Mouse (Mus musculus) forelimb bud, embryonic 11.5 days (tissue): ENCODE results near the gene Rnaseh2c.
A peak's percentile ranks its signal among the peaks of the same experiment; 100 is the strongest.

Experiments used
- DNase-seq: peaks from one replicate; pipeline ENCODE4 v3.0.0-alpha.2; 2012; ENCODE audit warnings: low read depth, low spot score

Rnaseh2c gene

DNA sequence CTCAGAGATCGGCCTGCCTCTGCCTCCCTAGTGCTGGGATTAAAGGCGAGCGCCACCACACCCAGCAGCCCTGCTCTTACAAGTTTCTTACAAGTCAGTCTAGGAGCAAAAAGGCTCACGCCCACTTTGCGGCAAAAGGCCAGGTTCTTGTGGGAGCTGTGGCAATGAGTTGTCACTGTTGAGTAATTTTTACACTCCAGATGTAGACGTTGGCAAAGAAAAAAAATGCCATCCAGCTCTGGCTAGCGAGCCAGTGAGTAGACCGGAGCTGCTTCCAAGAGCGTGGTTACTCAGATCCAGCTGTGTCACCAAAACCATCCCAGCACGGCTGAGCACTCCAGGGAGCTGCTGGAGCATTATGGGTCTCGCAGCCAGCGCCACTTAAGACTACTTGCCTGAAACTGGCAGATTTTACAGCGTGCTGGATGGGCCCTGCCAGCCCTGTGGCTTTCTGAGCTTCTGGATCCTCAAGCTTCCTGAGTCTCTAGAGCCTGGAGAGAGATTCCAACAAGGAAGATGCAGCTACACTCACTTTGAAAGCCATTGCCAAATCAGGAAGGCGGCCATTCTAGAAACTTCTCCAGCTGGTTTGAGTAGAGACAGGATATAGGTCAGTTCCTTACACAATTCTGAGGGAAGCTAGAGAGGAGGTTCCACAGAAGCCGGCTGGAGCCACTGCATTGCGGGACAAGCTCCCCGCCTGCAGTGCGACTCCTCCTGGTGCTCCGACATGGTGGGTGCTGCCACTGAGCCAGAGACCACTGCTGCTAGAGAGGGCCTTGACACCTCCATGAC is 29.1 kb upstream of the Rnaseh2c start:
- DNase-seq: no peak

DNA sequence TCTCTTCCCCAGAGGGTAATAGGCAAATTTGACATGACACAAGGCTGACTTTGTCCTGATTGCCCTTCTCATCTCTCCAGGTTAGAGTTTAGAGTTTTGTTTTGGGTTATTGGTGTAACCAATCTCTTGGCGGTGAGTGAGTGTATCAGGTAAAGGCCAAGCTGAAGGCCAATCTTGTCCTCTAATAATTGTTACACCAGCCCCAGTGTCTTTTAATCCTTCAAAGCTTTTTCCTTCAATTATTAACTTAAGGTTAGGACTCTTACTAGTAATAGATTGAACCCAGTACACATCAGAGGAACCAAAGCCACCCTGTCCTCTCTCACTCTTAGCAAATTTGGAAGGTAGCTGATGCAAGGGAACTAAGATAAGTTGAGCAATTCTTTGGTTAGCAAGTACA is 26.3 kb upstream of the Rnaseh2c start:
- DNase-seq: no peak

DNA sequence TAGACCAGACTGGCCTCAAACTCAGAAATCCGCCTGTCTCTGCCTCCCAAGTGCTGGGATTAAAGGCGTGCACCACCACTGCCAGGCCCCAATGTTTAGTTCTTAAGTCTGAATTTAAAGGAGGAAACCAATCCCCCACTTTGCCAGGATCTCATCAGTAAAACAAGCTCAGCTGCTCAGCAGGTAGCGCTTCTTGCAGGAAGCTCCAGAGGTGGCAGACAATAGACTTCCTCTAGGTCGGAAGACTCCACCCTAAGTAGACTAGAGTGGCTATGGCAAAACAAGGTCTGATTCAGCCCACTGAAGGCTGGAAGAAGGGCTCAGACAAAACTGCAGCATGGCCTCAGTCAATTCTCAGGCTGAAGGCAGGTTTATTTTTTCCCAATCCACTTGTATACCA is 21.7 kb upstream of the Rnaseh2c start:
- no peak for DNase-seq

DNA sequence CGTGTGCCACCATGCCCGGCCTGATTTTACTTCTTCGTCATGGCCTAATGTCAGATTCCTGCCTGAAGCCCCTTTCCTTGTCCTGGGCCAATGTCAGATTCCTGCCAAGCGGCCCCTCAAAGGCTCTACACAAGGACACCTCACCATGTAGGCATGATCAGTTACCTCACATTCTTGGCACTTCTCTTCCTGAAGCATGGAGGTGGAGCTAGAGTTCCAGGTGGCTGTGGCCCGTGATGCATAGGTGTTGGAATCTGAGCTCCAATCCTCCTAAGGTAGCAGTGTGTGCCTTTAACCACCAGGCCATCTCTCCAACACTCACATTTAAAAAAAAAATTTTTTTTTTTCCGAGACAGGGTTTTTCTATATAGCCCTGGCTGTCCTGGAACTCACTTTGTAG is 20.9 kb upstream of the Rnaseh2c start:
- DNase-seq: no peak

DNA sequence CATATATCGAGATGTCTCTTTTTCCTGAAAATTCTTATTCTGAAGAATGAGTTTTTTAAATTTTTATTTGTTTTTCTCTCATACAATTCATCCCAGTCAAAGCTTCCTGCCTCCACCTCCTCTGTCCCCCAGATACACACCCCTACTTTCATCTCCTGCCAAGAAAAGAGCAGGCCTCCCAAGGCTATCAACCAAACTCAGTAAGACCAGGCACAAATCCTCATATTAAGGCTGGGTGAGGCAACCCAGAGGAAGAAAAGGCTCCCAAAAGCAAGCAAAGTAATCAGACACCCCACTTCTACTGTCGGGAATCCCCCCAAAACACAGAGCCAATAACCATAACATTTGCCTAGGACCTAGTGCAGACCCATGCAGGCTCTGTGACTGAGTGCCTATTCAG is 19.7 kb upstream of the Rnaseh2c start:
- no peak for DNase-seq

DNA sequence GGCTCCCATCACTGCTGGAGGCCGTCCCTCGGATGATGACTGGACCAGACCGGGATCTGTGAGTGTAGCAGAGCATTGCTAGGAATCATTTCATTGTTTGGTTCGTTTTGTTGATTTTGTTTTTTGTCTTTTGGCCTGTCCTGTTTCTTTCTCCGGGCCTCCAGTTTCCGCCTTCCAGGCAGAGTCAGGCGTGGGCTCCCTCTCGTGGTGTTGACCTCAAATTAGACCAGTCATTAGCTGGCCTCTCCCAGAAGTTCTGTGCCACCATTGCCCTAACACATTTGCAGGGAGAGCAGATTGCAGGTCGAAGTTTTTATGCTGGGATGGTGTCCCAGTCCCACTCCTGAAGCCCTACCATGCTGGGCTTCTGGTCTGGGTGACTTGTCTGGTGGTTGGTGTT is 12.5 kb upstream of the Rnaseh2c start:
- no peak for DNase-seq

DNA sequence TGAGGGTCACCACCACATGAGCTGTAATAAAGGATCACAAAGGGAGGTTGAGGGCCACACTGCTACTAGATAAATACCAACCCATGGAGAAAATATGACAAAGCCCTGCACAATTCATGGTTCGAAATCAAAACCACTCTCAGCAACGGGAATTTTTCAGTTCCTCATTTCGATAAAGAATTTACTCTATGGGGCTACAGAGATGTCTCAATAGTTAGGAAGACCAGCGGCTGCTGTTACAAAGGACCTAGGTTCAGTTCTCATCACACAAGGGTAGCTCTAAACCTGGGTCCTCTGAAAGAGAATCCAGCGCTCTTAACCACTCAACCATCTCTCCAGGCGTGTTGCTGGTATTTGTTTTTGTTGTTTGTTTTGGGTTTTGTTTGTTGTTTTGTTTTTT is 9.8 kb upstream of the Rnaseh2c start:
- no peak for DNase-seq

DNA sequence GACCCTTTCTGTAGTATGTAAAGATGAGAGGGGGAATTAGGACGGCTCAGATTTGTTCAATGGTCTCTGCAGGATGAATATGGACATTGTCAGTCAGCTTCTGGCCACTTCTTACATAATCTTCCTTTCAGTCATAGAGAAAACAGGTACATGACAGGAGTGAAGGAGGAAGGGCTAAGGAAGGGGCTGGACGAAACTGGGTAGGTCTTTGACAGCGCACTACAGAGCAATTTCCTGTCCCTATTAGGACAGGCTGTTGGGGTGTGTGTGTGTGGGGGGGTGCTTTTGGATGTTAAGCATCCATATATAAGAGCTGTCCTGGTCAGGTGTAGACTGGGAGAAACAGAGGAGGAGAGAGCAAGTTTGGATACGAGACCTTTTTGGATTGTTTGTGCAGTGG is 2.4 kb upstream of the Rnaseh2c start:
- no peak for DNase-seq

DNA sequence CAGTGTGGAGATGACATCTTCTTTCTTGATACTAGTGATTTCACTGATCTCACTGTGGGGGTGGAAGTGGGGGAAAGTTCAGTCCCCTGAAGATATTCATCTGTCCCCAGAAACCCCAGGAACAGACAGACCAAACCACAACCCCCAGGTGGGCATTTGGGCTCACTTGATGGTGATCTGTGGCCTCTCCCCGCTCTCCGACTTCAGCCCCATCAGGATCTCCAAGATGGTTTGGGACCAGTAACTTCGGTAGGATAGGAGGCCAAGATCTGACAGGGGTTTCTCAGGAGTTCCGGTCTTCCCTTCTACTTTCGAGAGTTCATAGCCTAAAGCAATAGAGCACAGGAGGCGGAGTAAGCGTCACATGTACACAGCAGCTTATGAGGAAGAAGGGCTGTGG is 2.0 kb downstream of the Rnaseh2c start:
- no peak for DNase-seq

DNA sequence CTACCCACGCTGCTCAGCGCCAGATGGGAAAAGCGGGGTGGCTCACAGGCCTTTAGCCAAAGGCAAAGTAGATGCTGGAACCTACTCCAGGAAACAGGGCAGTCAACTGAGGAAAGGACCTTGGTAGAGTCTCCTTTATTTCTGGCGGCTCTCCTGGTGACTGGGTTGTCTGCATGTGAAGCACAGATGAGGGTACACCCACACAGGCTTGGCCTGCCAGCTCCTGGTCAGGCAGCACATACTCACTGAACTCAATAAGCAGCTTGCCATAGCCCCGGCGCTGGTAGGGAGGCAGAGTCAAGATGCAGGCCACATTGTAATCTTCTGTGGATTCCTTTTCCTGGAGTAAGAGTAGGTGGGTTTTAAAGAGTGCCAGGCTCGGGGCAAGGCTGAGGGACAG is 3.5 kb downstream of the Rnaseh2c start:
- no peak for DNase-seq

DNA sequence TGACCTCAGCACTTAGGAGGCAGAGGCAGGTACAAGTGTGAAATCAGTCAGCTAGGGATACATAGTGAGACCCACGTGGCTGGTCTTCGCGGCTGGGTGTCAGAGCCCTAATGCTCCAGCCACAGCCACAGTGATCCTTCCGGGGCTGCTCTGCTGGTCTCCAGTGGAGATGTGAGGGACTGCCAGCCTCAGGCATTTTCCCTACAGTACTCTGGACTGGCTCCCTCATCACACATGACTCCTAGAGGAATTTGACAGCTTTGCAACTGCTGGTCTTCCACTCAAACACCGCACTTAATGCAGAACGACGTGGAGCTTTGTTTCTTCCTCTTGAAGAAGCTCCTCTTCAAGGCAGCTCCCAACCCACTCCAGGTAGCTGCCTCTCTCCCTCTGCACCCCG is 4.5 kb downstream of the Rnaseh2c start:
- no peak for DNase-seq

DNA sequence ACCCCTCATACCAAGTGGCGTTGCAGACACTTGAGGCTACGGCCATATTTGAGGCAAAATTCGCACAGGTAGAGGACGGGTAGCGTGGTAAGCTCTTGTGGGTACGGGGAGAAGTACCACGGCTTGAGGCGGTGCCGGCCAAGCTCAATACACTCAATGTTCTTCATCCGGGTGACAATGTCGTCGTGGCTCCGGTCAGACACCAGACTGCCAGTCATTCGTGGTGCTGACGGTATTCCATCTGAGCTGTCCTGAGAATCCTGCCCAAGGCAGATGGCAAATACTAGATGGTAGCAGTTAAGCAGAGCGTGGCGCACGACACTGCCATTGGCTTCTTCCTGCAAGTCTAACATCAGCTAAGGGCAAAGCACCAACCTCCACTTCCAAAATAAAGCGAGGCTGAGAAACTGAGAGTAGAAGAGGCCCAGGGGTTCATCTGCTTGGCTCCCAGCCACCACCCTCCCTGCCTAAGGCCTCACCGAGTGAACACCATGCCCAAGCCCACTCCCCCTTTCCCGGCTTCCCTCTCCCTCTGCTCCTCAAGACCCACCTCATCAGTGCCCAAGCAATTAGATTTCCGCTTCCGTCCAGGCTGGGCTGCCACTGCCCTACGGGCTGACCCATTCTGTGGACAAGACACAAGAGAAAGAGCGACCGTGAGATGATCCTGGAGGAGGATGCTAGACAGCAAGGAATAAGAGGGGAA is 6.2 kb downstream of the Rnaseh2c start:
- DNase-seq: no peak

DNA sequence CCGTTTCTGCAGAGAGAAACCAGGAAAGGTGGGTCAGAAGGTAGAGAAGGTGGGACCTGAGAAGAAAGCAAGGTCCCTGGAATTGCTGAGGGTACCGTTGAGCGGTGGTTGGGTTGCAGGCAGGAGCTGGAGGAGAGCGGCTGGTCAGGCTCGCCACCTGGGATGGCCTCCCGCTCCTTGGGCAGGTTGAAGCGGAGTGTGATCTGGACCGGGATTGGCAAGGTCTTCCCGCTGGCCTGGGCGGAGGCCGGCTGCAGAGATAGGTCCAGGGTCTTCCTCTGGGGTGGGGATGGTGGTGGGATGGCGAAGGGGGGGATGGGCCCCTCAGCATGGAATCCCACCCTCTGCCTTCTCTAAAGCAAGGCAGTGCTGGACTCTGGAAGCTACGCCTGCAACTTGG is 7.0 kb downstream of the Rnaseh2c start:
- no peak for DNase-seq

DNA sequence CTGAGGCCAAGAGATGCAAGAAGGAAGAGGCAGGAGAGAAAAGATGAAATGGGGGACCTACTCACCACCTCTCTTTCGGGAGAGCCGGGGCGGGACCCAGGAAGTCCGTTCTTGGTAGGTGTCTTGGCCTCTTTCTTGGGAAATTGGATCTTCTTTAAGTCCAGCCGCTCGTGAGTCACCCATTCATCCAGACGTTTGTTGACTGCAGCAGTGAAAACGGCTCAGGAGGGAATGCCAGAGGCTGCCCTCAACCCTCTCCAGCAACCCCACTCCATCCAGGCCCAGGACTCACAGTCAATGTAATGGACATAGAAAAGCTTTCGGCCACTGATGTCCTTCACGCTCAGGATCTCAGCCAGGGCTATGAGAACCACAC is 7.5 kb downstream of the Rnaseh2c start:
- no peak for DNase-seq

DNA sequence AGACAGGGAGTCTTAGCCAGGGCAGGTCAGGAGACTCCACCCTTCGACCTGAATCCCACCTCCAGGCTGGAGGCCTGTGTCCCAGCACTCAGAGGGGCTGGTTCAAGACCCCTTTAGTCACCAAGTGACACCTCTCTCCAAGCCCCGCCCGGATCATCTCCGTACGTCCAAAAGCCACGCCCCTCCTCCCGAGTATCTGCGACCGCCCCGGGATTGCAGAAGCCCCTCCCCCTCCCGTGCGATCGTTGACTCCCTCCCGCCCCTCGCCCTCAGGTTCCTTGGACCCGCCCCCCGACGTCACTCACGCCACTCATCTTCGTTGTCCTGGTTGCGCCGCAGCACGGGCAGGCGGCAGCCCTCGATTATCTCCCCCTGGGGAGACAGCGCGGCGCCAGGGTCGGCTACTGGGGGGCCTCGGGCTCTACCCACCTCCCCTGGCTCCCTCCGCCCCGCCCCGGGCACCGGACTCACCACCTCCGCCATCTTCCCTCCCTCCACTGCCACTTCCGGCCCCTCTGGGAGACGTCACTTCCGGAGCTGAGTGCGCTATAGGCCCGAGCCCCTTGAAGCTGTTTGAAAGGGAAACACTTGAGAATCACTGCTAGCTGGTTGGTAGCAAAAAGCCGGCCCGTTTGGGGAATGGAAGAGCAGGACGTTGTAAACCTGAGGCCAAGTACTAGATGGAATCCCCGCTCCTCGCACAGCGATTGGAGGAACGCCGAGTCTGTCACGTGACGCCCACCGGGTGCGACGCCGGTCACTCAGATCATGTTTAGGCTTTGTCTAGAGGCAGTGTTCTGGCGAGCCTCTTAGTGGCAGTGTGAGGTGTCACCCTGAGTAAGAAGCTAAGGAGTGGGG is 8.1 kb downstream of the Rnaseh2c start, which contains the start of gene Kat5:
Kat5 (minus strand) TSS at position 691 of the 858 bp plus-strand sequence.
- peak; percentile 91 for DNase-seq

DNA sequence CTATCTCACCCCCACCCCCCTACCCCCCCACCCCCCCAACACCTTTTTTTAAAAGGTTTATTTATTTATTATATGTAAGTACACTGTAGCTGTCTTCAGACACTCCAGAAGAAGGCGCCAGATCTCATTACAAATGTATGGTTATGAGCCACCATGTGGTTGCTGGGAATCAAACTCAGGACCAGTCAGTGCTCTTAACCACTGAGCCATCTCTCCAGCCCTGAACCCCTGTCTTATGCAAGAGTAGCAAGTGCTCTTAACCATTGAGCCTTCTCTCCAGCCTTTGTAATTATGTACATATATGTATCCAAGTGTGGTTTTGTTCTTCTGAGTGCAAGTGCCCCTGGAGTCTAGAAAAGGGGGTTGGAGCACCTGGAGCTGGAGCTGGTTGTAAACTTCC is 10.3 kb downstream of the Rnaseh2c start:
- DNase-seq: no peak

DNA sequence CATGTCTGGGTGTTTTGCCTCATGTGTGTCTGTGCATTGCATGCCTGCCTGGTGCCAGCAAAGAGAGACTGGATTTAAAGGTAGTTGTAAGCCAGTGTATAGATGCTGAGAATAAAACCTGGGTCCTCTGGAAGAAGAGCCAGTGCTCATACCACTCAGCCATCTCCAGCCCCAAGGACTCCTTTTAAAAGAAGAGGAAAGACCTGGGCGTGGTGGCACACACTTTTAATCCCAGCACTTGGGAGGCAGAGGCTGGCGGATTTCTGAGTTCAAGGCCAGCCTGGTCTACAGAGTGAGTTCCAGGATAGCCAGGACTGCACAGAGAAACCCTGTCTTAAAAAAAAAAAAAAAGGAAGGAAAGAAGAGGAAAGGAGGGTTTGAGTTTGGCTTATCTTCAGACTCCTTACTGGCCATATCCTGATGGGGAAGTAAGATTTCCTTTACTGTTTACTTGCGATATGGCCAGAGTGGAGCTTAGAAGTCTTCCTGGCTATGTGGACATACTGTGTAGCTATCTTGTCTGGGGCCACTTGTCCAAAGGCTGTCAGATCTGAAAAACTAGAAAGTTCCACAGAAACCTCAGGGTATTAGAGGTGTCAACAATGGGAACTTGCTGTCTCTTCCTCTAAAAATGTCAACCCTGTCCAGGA is 11.2 kb downstream of the Rnaseh2c start:
- DNase-seq: no peak

DNA sequence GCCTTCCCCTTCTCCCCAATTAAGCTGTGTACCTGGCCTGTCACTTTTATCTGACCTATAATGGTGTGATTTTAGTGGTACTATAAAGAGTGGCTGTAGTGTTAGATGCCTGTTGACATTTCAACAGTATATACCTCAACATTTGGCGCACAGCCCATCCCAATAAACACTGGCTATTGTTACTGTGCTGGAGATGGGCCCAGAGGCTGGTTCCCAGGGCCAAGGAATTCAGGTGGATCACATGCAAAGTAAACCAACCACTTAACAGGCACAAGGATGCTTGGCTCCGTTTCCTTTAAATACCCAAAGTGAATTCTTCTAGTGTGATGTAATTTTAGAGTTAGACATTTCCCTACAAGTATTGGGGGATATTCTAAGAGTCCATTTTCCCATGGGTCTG is 13.3 kb downstream of the Rnaseh2c start:
- DNase-seq: no peak

DNA sequence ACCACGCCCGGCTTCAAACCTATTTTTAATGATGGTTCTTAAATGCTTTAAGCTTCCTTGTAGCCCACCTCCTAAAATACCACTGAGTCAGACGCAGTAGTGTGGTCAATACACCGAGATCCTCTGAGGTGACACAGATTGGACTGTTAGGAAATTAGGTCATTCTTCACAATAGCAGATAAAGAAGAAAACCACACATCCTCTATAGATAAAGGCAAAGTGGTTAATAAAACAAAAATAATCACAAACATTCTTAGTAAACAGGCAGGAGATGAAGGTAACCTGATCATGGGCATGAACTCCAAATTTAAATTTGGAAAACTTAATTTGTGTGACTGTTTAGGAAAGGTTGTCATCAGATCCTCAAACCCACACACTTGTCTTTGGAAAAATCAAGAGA is 18.3 kb downstream of the Rnaseh2c start:
- no peak for DNase-seq

DNA sequence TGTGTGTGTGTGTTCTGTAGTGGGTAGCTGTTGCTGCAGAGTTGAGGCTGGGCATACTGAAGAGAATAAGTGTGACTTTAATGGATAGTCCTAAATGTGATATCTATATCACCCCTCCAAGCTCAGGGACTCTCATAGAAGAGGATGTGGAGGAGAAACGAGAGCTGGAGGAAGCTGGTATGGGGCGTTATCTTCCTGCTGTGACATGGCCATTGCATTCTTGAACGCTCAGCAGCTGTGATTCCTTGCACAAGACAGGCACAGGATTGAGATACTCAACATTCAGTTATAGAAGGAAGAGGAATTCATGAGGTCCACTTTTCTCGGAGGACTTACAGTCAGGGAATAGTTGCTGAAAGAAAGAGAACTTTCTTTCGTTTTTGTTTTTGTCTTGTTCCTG is 20.2 kb downstream of the Rnaseh2c start:
- no peak for DNase-seq

DNA sequence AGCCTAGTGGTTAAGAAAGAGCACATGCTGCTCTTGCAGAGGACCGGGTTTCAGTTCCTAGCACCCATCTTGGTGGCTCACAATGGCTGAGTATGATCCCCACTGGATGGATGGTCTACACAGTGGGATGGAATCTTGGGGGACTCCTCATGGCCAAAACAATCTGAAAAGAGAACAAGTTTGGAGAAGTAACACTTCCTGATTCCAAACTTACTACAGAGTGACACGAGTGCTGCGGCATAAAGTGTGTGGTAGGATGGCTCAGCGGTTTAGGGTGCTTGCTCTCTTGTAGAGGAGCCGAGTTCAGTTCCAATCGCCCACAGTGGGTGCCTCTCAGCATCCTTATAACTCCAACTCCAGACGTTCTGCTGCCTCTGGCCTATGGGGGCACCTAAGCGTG is 23.6 kb downstream of the Rnaseh2c start:
- DNase-seq: no peak

DNA sequence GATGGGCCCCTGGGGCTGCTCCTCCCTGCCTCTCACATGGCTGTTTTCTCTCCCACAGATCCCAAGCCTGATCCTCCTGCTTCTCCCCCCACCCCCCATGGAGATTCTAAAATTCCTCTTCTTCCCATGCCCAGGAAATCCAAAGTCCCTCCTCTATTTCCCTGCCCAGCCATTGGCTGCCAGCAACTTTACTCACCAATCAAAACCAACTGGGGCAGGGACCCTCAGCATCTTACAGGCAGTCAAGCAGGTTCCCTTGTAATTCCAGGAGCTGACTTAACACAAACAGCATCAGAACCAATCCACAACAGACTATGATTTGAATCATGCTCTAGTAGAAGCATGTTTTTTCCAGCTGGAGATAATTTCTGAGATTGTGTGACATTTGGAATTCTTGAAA is 28.2 kb downstream of the Rnaseh2c start:
- DNase-seq: no peak
